Mouse (Mus musculus) liver, embryonic 12.5 days (tissue): Measurements from ENCODE around the gene Gm19402. TPM values are rescaled to one million over a fixed set of nuclear protein-coding genes. Genes with fewer than 3 reads are reported as not detected.
"Not testable (repeated sequence)": the region's sequence is repeated elsewhere in the genome, so short reads cannot be mapped to it uniquely, and the experiment has no call there.

Experiments used
- ATAC-seq: fragments of 200-750 bp; cut with Nextera tagmentation; 2 replicates; pipeline ENCODE4 v1.8.0; 2017; ENCODE audit warnings: moderate number of reproducible peaks, mild to moderate bottlenecking, moderate library complexity
- H3K27ac ChIP-seq: fragments of 300-500 bp; sonication (generic); 2 replicates; pipeline ENCODE4 v1.5.1; 2016; ENCODE audit warnings: mild to moderate bottlenecking
- H3K27me3 ChIP-seq: fragments of 300-500 bp; sonication (generic); replicated peaks from 2 replicates; pipeline ENCODE4 v1.6.1; 2016; ENCODE audit warnings: mild to moderate bottlenecking, moderate library complexity
- H3K36me3 ChIP-seq: fragments of 300-500 bp; sonication (generic); 2 replicates; pipeline ENCODE4 v1.6.1; 2016; ENCODE audit warnings: mild to moderate bottlenecking, moderate library complexity
- H3K4me1 ChIP-seq: fragments of 300-500 bp; sonication (generic); 2 replicates; pipeline ENCODE4 v1.6.1; 2016
- H3K4me2 ChIP-seq: fragments of 300-500 bp; sonication (generic); 2 replicates; pipeline ENCODE4 v1.6.1; 2016; ENCODE audit warnings: mild to moderate bottlenecking, moderate library complexity
- H3K4me3 ChIP-seq: fragments of 300-500 bp; sonication (generic); 2 replicates; pipeline ENCODE4 v1.5.1; 2016; ENCODE audit warnings: mild to moderate bottlenecking, moderate library complexity
- H3K9ac ChIP-seq: fragments of 300-500 bp; sonication (generic); 2 replicates; pipeline ENCODE4 v1.6.1; 2016; ENCODE audit warnings: mild to moderate bottlenecking, moderate library complexity
- H3K9me3 ChIP-seq: fragments of 300-500 bp; sonication (generic); replicated peaks from 2 replicates; pipeline ENCODE4 v1.6.1; 2016; ENCODE audit warnings: mild to moderate bottlenecking, moderate library complexity
- WGBS: fragments of 180-500 bp; shearing (Covaris S2); methylation state at CpG from one replicate; pipeline ENCODE4 v1.1.7; 2016; ENCODE audit not compliant: insufficient replicate concordance; 5-methylcytosine and 5-hydroxymethylcytosine counted together
- polyA plus RNA-seq: library from polyadenylated mRNA; unstranded; fragments of >200 nt; fragmentation: Nextera tagmentation; extraction: Ambion mirVana; gene quantifications from 2 replicates; pipeline ENCODE4 v1.2.1, GENCODE M21; 2016

Gm19402 gene
- polyA plus RNA-seq: not detected in 2 replicates

GRCm38 (mm10) chr10:77690356-77690807 is at the start of gene Gm19402:
Gene Gm19402 (minus strand): TSS chr10:77690757.
- not testable (repeated sequence) for H3K27ac ChIP-seq, H3K36me3 ChIP-seq, H3K9me3 ChIP-seq, ATAC-seq, H3K9ac ChIP-seq, H3K4me1 ChIP-seq, H3K4me3 ChIP-seq, H3K4me2 ChIP-seq
- 48% methylated on average over 3 of the region's 3 CpGs for WGBS
- peaks cover 77% of the 10 kb centered on the region for H3K27me3 ChIP-seq

GRCm38 (mm10) chr10:77738929-77739328 is 48.4 kb upstream of the Gm19402 start:
- H3K27ac ChIP-seq: no peak overlapping the region
- ATAC-seq: no peak
- no peak overlapping the region for H3K4me2 ChIP-seq
- no peak overlapping the region for H3K9ac ChIP-seq
- H3K9me3 ChIP-seq: peaks cover 4% of the 10 kb centered on the region; the same call in 1 of the 2 replicates
- no peaks in the 10 kb centered on the region for H3K4me1 ChIP-seq
- H3K27me3 ChIP-seq: no peaks in the 10 kb centered on the region
- no peak overlapping the region for H3K4me3 ChIP-seq
- H3K36me3 ChIP-seq: no peaks in the 10 kb centered on the region
- WGBS: 52% methylated on average over 4 of the region's 4 CpGs

GRCm38 (mm10) chr10:77735928-77736327 is 45.4 kb upstream of the Gm19402 start:
- no peaks in the 10 kb centered on the region for H3K4me1 ChIP-seq
- H3K27ac ChIP-seq: no peak overlapping the region
- ATAC-seq: no peak
- no peak overlapping the region for H3K4me2 ChIP-seq
- no peak overlapping the region for H3K9ac ChIP-seq
- no peaks in the 10 kb centered on the region for H3K36me3 ChIP-seq
- H3K4me3 ChIP-seq: no peak overlapping the region
- H3K27me3 ChIP-seq: no peaks in the 10 kb centered on the region
- peaks cover 4% of the 10 kb centered on the region; the same call in 1 of the 2 replicates for H3K9me3 ChIP-seq
- WGBS: 81% methylated on average over 1 of the region's 1 CpGs

- no peaks in the 10 kb centered on the region for H3K9me3 ChIP-seq
Measured at GRCm38 (mm10) chr10:77729241-77729640, 38.7 kb upstream of the Gm19402 start.

GRCm38 (mm10) chr10:77728280-77728679 is 37.7 kb upstream of the Gm19402 start:
- 47% methylated on average over 4 of the region's 4 CpGs for WGBS

More at GRCm38 (mm10) chr10:77729241-77729640, 38.7 kb upstream of the Gm19402 start:
- no peak overlapping the region for H3K4me3 ChIP-seq
- H3K27ac ChIP-seq: no peak overlapping the region
- WGBS: 43% methylated on average over 4 of the region's 4 CpGs
- H3K4me2 ChIP-seq: no peak overlapping the region
- 0 out of 2 replicates have a peak, but pooled peaks cover 5% of the 10 kb centered on the region for H3K27me3 ChIP-seq
- H3K4me1 ChIP-seq: no peaks in the 10 kb centered on the region
- no peak for ATAC-seq
- H3K9ac ChIP-seq: no peak overlapping the region
- no peaks in the 10 kb centered on the region for H3K36me3 ChIP-seq

GRCm38 (mm10) chr10:77726186-77726585 is 35.6 kb upstream of the Gm19402 start, which contains the start of gene Gm10100:
Gene Gm10100 (plus strand): TSS chr10:77726486.
- WGBS: 26% methylated on average over 3 of the region's 3 CpGs
- H3K4me3 ChIP-seq: no peak within 1 kb of the TSS
- H3K4me1 ChIP-seq: no peaks in the 10 kb centered on the region
- no peaks in the 10 kb centered on the region for H3K9me3 ChIP-seq
- no peak within 1 kb of the TSS for H3K4me2 ChIP-seq
- H3K36me3 ChIP-seq: no peaks in the 10 kb centered on the region
- no peak within 1 kb of the TSS for H3K27ac ChIP-seq
- 0 out of 2 replicates have a peak, but pooled peaks cover 5% of the 10 kb centered on the region for H3K27me3 ChIP-seq
- no peak for ATAC-seq
- no peak within 1 kb of the TSS for H3K9ac ChIP-seq

More at GRCm38 (mm10) chr10:77728280-77728679, 37.7 kb upstream of the Gm19402 start:
- no peak overlapping the region for H3K27ac ChIP-seq
- no peaks in the 10 kb centered on the region for H3K9me3 ChIP-seq
- 0 out of 2 replicates have a peak, but pooled peaks cover 5% of the 10 kb centered on the region for H3K27me3 ChIP-seq
- no peak overlapping the region for H3K4me2 ChIP-seq
- no peak overlapping the region for H3K9ac ChIP-seq
- no peak for ATAC-seq
- H3K4me1 ChIP-seq: no peaks in the 10 kb centered on the region
- no peak overlapping the region for H3K4me3 ChIP-seq
- no peaks in the 10 kb centered on the region for H3K36me3 ChIP-seq

GRCm38 (mm10) chr10:77724855-77725254 is 34.3 kb upstream of the Gm19402 start:
- Histone ChIP-seq H3K27ac (no peak overlapping the region), H3K36me3 (no peaks in the 10 kb centered on the region), H3K27me3 (0 out of 2 replicates have a peak, but pooled peaks cover 5% of the 10 kb centered on the region), H3K4me1 (no peaks in the 10 kb centered on the region), H3K4me3 (no peak overlapping the region), H3K4me2 (no peak overlapping the region), H3K9ac (no peak overlapping the region), H3K9me3 (no peaks in the 10 kb centered on the region)
- ATAC-seq: no peak
- 56% methylated on average over 8 of the region's 8 CpGs for WGBS

GRCm38 (mm10) chr10:77720299-77720698 is 29.7 kb upstream of the Gm19402 start, which contains the start of gene Krtap12-1:
Gene Krtap12-1 (plus strand): TSS chr10:77720599.
- H3K9ac ChIP-seq, H3K4me2 ChIP-seq, H3K4me3 ChIP-seq, H3K27ac ChIP-seq, ATAC-seq, H3K4me1 ChIP-seq, H3K27me3 ChIP-seq, H3K36me3 ChIP-seq, H3K9me3 ChIP-seq: not testable (repeated sequence)
- 56% methylated on average over 1 of the region's 1 CpGs for WGBS

- WGBS: 50% methylated on average over 1 of the region's 1 CpGs
- no peak for ATAC-seq
- no peak within 1 kb of the TSS for H3K4me2 ChIP-seq
Measured at GRCm38 (mm10) chr10:77715507-77715906, 24.9 kb upstream of the Gm19402 start, which contains the start of gene Gm10142. Gene Gm10142 (plus strand): TSS chr10:77715807.

GRCm38 (mm10) chr10:77713734-77714133 is 23.2 kb upstream of the Gm19402 start:
- Histone ChIP-seq H3K4me2 (no peak overlapping the region), H3K27me3 (no peaks in the 10 kb centered on the region; the same call in 1 of the 2 replicates), H3K9ac (no peak overlapping the region), H3K36me3 (no peaks in the 10 kb centered on the region), H3K4me3 (no peak overlapping the region), H3K27ac (no peak overlapping the region), H3K9me3 (0 out of 2 replicates have a peak, but pooled peaks cover 3% of the 10 kb centered on the region), H3K4me1 (no peaks in the 10 kb centered on the region)
- no peak for ATAC-seq
- 28% methylated on average over 4 of the region's 4 CpGs for WGBS

More at GRCm38 (mm10) chr10:77715507-77715906, 24.9 kb upstream of the Gm19402 start, which contains the start of gene Gm10142:
- H3K4me3 ChIP-seq: no peak within 1 kb of the TSS
- no peaks in the 10 kb centered on the region for H3K4me1 ChIP-seq
- H3K27me3 ChIP-seq: no peaks in the 10 kb centered on the region; the same call in 1 of the 2 replicates
- H3K27ac ChIP-seq: no peak within 1 kb of the TSS
- H3K36me3 ChIP-seq: no peaks in the 10 kb centered on the region
- H3K9ac ChIP-seq: no peak within 1 kb of the TSS
- 0 out of 2 replicates have a peak, but pooled peaks cover 3% of the 10 kb centered on the region for H3K9me3 ChIP-seq

- H3K9ac ChIP-seq, H3K36me3 ChIP-seq, H3K4me1 ChIP-seq, H3K27me3 ChIP-seq, H3K4me2 ChIP-seq, H3K9me3 ChIP-seq, ATAC-seq, H3K4me3 ChIP-seq, H3K27ac ChIP-seq: not testable (repeated sequence)
Measured at GRCm38 (mm10) chr10:77711157-77711556, 20.6 kb upstream of the Gm19402 start, which contains the start of gene Gm10024. Gene Gm10024 (plus strand): TSS chr10:77711457.

- H3K4me2 ChIP-seq: no peak overlapping the region
- no peaks in the 10 kb centered on the region for H3K36me3 ChIP-seq
- H3K27ac ChIP-seq: no peak overlapping the region
- no peaks in the 10 kb centered on the region for H3K4me1 ChIP-seq
- 59% methylated on average over 3 of the region's 3 CpGs for WGBS
- H3K9ac ChIP-seq: no peak overlapping the region
- H3K9me3 ChIP-seq: 0 out of 2 replicates have a peak, but pooled peaks cover 6% of the 10 kb centered on the region
- H3K4me3 ChIP-seq: no peak overlapping the region
- H3K27me3 ChIP-seq: no peaks in the 10 kb centered on the region
- ATAC-seq: no peak
Measured at GRCm38 (mm10) chr10:77709831-77710230, 19.3 kb upstream of the Gm19402 start.
